Mouse (Mus musculus) liver, adult 10 weeks (tissue): ENCODE measurements around the gene Tada1. TPM values are rescaled to one million over a fixed set of nuclear protein-coding genes. Genes with fewer than 3 reads are reported as not detected.

ENCODE experiments used
- polyA plus RNA-seq: library from polyadenylated mRNA; stranded (reverse); fragments of 350-450 nt; fragmentation: Illumina TruSeq; extraction: RNeasy Lipid Tissue Mini Kit (QIAGEN cat#74804); gene quantifications from one replicate; pipeline ENCODE4 v1.2.3, GENCODE M21; 2014; ENCODE audit warnings: low read depth, low replicate concordance

Tada1 gene
- 16.3 TPM for polyA plus RNA-seq

GRCm38 (mm10) chr1:166379013-166379629 lies at the start of gene Tada1:
Tada1 (plus strand) TSS chr1:166379097.

GRCm38 (mm10) chr1:166409701-166410220 lies 30.9 kb downstream of the Tada1 start, which contains the start of gene Pogk:
Pogk (minus strand) TSS chr1:166409863.

Other genes starting within 250 kb of the Tada1 start
- gene Gpa33, start 248.9 kb upstream of the Tada1 start, polyA plus RNA-seq = not detected
- gene Mael, start 140.3 kb upstream of the Tada1 start, polyA plus RNA-seq = not detected
- 27.2 TPM for gene Ildr2, start 125.0 kb upstream of the Tada1 start, polyA plus RNA-seq
- gene Pogk, start 30.8 kb downstream of the Tada1 start, polyA plus RNA-seq = 2.2 TPM
- gene Gm4846, start 118.5 kb downstream of the Tada1 start, polyA plus RNA-seq = not detected